Mouse (Mus musculus) limb, embryonic 13.5 days (tissue): ENCODE measurements at regions not wholly inside any gene's neighbourhood (a gene's known extent, or its start where the extent isn't known, plus 50 kb on each side); places are given as distances from the start of the nearest gene placed in this dataset.

ENCODE experiments used
- ATAC-seq: fragments of 200-750 bp; cut with Nextera tagmentation; 2 replicates; pipeline ENCODE4 v1.8.0; 2017; ENCODE audit warnings: low read depth, moderate number of reproducible peaks, moderate TSS enrichment; ENCODE audit not compliant: low FRiP score
- H3K27ac ChIP-seq: fragments of 300-500 bp; sonication (generic); 2 replicates; pipeline ENCODE4 v1.5.1; 2015; ENCODE audit warnings: inconsistent platforms, mild to moderate bottlenecking, moderate library complexity
- H3K27me3 ChIP-seq: fragments of 300-500 bp; sonication (generic); 2 replicates; pipeline ENCODE4 v1.6.1; 2015; ENCODE audit warnings: mild to moderate bottlenecking, inconsistent platforms
- H3K36me3 ChIP-seq: fragments of 300-500 bp; sonication (generic); 2 replicates; pipeline ENCODE4 v1.6.1; 2015; ENCODE audit warnings: inconsistent platforms, mild to moderate bottlenecking, moderate library complexity
- H3K4me1 ChIP-seq: fragments of 300-500 bp; sonication (generic); 2 replicates; pipeline ENCODE4 v1.6.1; 2015; ENCODE audit warnings: inconsistent platforms
- H3K4me2 ChIP-seq: fragments of 300-500 bp; sonication (generic); replicated peaks from 2 replicates; pipeline ENCODE4 v1.6.1; 2015; ENCODE audit warnings: inconsistent platforms, mild to moderate bottlenecking, moderate library complexity
- H3K4me3 ChIP-seq: fragments of 300-500 bp; sonication (generic); 2 replicates; pipeline ENCODE4 v1.5.1; 2015; ENCODE audit warnings: moderate library complexity, mild to moderate bottlenecking, inconsistent platforms
- H3K9ac ChIP-seq: fragments of 300-500 bp; sonication (generic); 2 replicates; pipeline ENCODE4 v1.6.1; 2015; ENCODE audit warnings: mild to moderate bottlenecking, inconsistent platforms
- H3K9me3 ChIP-seq: fragments of 300-500 bp; sonication (generic); 2 replicates; pipeline ENCODE4 v1.6.1; 2016; ENCODE audit warnings: inconsistent platforms
- WGBS: fragments of 180-500 bp; shearing (Covaris S2); methylation state at CpG from one replicate; pipeline ENCODE4 v1.1.7; 2015; 5-methylcytosine and 5-hydroxymethylcytosine counted together

GRCm38 (mm10) chr13:54847764-54848183, 58.6 kb downstream of the Tspan17 start:
- no peaks in the 10 kb centered on the region for H3K9me3 ChIP-seq
- H3K36me3 ChIP-seq, result no peaks in the 10 kb centered on the region
- no peak overlapping the region for H3K4me2 ChIP-seq
- 0 out of 2 replicates have a peak, but pooled peaks cover 4% of the 10 kb centered on the region for H3K27me3 ChIP-seq
- ATAC-seq, result no peak
- no peak overlapping the region for H3K27ac ChIP-seq
- no peak overlapping the region for H3K9ac ChIP-seq
- no peak overlapping the region for H3K4me3 ChIP-seq
- no peaks in the 10 kb centered on the region for H3K4me1 ChIP-seq
- WGBS, result 22% methylated on average over 3 of the region's 3 CpGs

- Histone ChIP-seq H3K9ac (no peak overlapping the region), H3K4me2 (no peak overlapping the region), H3K4me1 (no peaks in the 10 kb centered on the region), H3K27ac (no peak overlapping the region), H3K27me3 (0 out of 2 replicates have a peak, but pooled peaks cover 4% of the 10 kb centered on the region), H3K36me3 (no peaks in the 10 kb centered on the region), H3K4me3 (no peak overlapping the region), H3K9me3 (no peaks in the 10 kb centered on the region)
- no peak for ATAC-seq
- WGBS, result 52% methylated on average over 4 of the region's 4 CpGs
These were observed 62.0 kb downstream of the Tspan17 start for GRCm38 (mm10) chr13:54851131-54851530.

- no peaks in the 10 kb centered on the region for H3K36me3 ChIP-seq
- no peak overlapping the region for H3K4me2 ChIP-seq
- no peak for ATAC-seq
- H3K9me3 ChIP-seq, result no peaks in the 10 kb centered on the region
- H3K27me3 ChIP-seq, result no peaks in the 10 kb centered on the region
- no peak overlapping the region for H3K4me3 ChIP-seq
- H3K4me1 ChIP-seq, result no peaks in the 10 kb centered on the region
- H3K27ac ChIP-seq, result no peak overlapping the region
- 56% methylated on average over 14 of the region's 14 CpGs for WGBS
- H3K9ac ChIP-seq, result no peak overlapping the region
These were observed 66.4 kb downstream of the Tspan17 start for GRCm38 (mm10) chr13:54855333-54856238.

- no peak for ATAC-seq
- 85% methylated on average over 4 of the region's 4 CpGs for WGBS
- Histone ChIP-seq H3K27ac (no peak overlapping the region), H3K36me3 (no peaks in the 10 kb centered on the region), H3K4me3 (no peak overlapping the region), H3K9me3 (no peaks in the 10 kb centered on the region), H3K4me1 (no peaks in the 10 kb centered on the region), H3K27me3 (0 out of 2 replicates have a peak, but pooled peaks cover 8% of the 10 kb centered on the region), H3K9ac (no peak overlapping the region), H3K4me2 (no peak overlapping the region)
These were observed 73.8 kb downstream of the Tspan17 start for GRCm38 (mm10) chr13:54862931-54863330.

- no peak overlapping the region for H3K9ac ChIP-seq
- no peak overlapping the region for H3K4me2 ChIP-seq
- 49% methylated on average over 10 of the region's 10 CpGs for WGBS
- H3K36me3 ChIP-seq, result no peaks in the 10 kb centered on the region
- H3K27me3 ChIP-seq, result 0 out of 2 replicates have a peak, but pooled peaks cover 9% of the 10 kb centered on the region
- no peak overlapping the region for H3K27ac ChIP-seq
- H3K4me1 ChIP-seq, result no peaks in the 10 kb centered on the region
- H3K9me3 ChIP-seq, result no peaks in the 10 kb centered on the region
- no peak for ATAC-seq
- no peak overlapping the region for H3K4me3 ChIP-seq
These were observed 74.9 kb downstream of the Tspan17 start for GRCm38 (mm10) chr13:54864048-54864447.

GRCm38 (mm10) chr13:54872004-54872403, 77.2 kb upstream of the Unc5a start:
- WGBS, result 18% methylated on average over 12 of the region's 12 CpGs
- Histone ChIP-seq H3K36me3 (no peaks in the 10 kb centered on the region), H3K27me3 (peaks cover 74% of the 10 kb centered on the region), H3K4me3 (no peak overlapping the region), H3K4me2 (no peak overlapping the region), H3K4me1 (no peaks in the 10 kb centered on the region), H3K9ac (no peak overlapping the region), H3K27ac (no peak overlapping the region), H3K9me3 (no peaks in the 10 kb centered on the region)
- ATAC-seq, result no peak

GRCm38 (mm10) chr13:54873882-54874281, 75.3 kb upstream of the Unc5a start:
- Histone ChIP-seq H3K4me1 (no peaks in the 10 kb centered on the region), H3K36me3 (no peaks in the 10 kb centered on the region), H3K27me3 (peaks cover 76% of the 10 kb centered on the region), H3K9ac (no peak overlapping the region), H3K27ac (no peak overlapping the region), H3K4me2 (no peak overlapping the region), H3K9me3 (no peaks in the 10 kb centered on the region), H3K4me3 (no peak overlapping the region)
- 56% methylated on average over 9 of the region's 9 CpGs for WGBS
- ATAC-seq, result no peak

GRCm38 (mm10) chr13:54874291-54875200, 74.7 kb upstream of the Unc5a start:
- H3K27ac ChIP-seq, result no peak overlapping the region
- no peaks in the 10 kb centered on the region for H3K4me1 ChIP-seq
- no peak for ATAC-seq
- no peak overlapping the region for H3K9ac ChIP-seq
- H3K36me3 ChIP-seq, result no peaks in the 10 kb centered on the region
- H3K9me3 ChIP-seq, result no peaks in the 10 kb centered on the region
- 0 out of 2 replicates have a peak overlapping the region, but pooled peaks have one; percentile 3 for H3K4me3 ChIP-seq
- peaks cover 76% of the 10 kb centered on the region for H3K27me3 ChIP-seq
- H3K4me2 ChIP-seq, result peak overlapping the region; percentile 12; the same call in 1 of the 2 replicates
- 1% methylated on average over 38 of the region's 38 CpGs for WGBS

GRCm38 (mm10) chr13:54876556-54876955, 72.7 kb upstream of the Unc5a start:
- H3K4me3 ChIP-seq, result no peak overlapping the region
- ATAC-seq, result no peak
- H3K27me3 ChIP-seq, result peaks cover 57% of the 10 kb centered on the region
- no peak overlapping the region for H3K27ac ChIP-seq
- H3K4me2 ChIP-seq, result no peak overlapping the region
- WGBS, result 36% methylated on average over 8 of the region's 8 CpGs
- H3K36me3 ChIP-seq, result no peaks in the 10 kb centered on the region
- H3K4me1 ChIP-seq, result no peaks in the 10 kb centered on the region
- H3K9me3 ChIP-seq, result no peaks in the 10 kb centered on the region
- no peak overlapping the region for H3K9ac ChIP-seq

- H3K27ac ChIP-seq, result no peak overlapping the region
- no peaks in the 10 kb centered on the region for H3K4me1 ChIP-seq
- H3K9me3 ChIP-seq, result no peaks in the 10 kb centered on the region
- no peaks in the 10 kb centered on the region for H3K36me3 ChIP-seq
- H3K4me3 ChIP-seq, result no peak overlapping the region
- no peak overlapping the region for H3K9ac ChIP-seq
- peaks cover 46% of the 10 kb centered on the region for H3K27me3 ChIP-seq
- no peak overlapping the region for H3K4me2 ChIP-seq
- ATAC-seq, result no peak
- WGBS, result 84% methylated on average over 8 of the region's 8 CpGs
These were observed 71.6 kb upstream of the Unc5a start for GRCm38 (mm10) chr13:54877656-54878055.

GRCm38 (mm10) chr13:54879325-54879724, 69.9 kb upstream of the Unc5a start:
- ATAC-seq, result no peak
- Histone ChIP-seq H3K27ac (no peak overlapping the region), H3K36me3 (no peaks in the 10 kb centered on the region), H3K9ac (no peak overlapping the region), H3K4me1 (peaks cover 3% of the 10 kb centered on the region), H3K4me3 (no peak overlapping the region), H3K27me3 (peaks cover 35% of the 10 kb centered on the region), H3K9me3 (no peaks in the 10 kb centered on the region), H3K4me2 (no peak overlapping the region)
- 75% methylated on average over 5 of the region's 5 CpGs for WGBS

GRCm38 (mm10) chr13:54880204-54880603, 69.0 kb upstream of the Unc5a start:
- no peak for ATAC-seq
- Histone ChIP-seq H3K9ac (no peak overlapping the region), H3K27ac (no peak overlapping the region), H3K9me3 (no peaks in the 10 kb centered on the region), H3K4me2 (no peak overlapping the region), H3K4me3 (no peak overlapping the region), H3K36me3 (no peaks in the 10 kb centered on the region), H3K27me3 (peaks cover 27% of the 10 kb centered on the region), H3K4me1 (peaks cover 11% of the 10 kb centered on the region)
- 54% methylated on average over 2 of the region's 2 CpGs for WGBS
